Mouse (Mus musculus) forebrain, embryonic 15.5 days (tissue): ENCODE results near the gene Ovca2. TPM values are rescaled to one million over a fixed set of nuclear protein-coding genes. Genes with fewer than 3 reads are reported as not detected.
A peak's percentile ranks its signal among the peaks of the same experiment; 100 is the strongest.

ENCODE experiments used
- ATAC-seq: fragments of 200-750 bp; cut with Nextera tagmentation; replicated peaks from 2 replicates; pipeline ENCODE4 v1.8.0; 2017; ENCODE audit warnings: mild to moderate bottlenecking, moderate TSS enrichment, moderate library complexity
- H3K27ac ChIP-seq: fragments of 300-500 bp; sonication (generic); replicated peaks from 2 replicates; pipeline ENCODE4 v1.5.1; 2015; ENCODE audit warnings: mild to moderate bottlenecking, inconsistent platforms
- H3K27me3 ChIP-seq: fragments of 300-500 bp; sonication (generic); 2 replicates; pipeline ENCODE4 v1.6.1; 2015; ENCODE audit warnings: inconsistent platforms
- H3K36me3 ChIP-seq: fragments of 300-500 bp; sonication (generic); 2 replicates; pipeline ENCODE4 v1.6.1; 2015; ENCODE audit warnings: mild to moderate bottlenecking, inconsistent platforms
- H3K4me1 ChIP-seq: fragments of 300-500 bp; sonication (generic); 2 replicates; pipeline ENCODE4 v1.6.1; 2015; ENCODE audit warnings: inconsistent platforms
- H3K4me2 ChIP-seq: fragments of 300-500 bp; sonication (generic); replicated peaks from 2 replicates; pipeline ENCODE4 v1.6.1; 2015; ENCODE audit warnings: mild to moderate bottlenecking, inconsistent platforms
- H3K4me3 ChIP-seq: fragments of 300-500 bp; sonication (generic); 2 replicates; pipeline ENCODE4 v1.5.1; 2015; ENCODE audit warnings: mild to moderate bottlenecking, inconsistent platforms
- H3K9ac ChIP-seq: fragments of 300-500 bp; sonication (generic); replicated peaks from 2 replicates; pipeline ENCODE4 v1.6.1; 2015; ENCODE audit warnings: mild to moderate bottlenecking, inconsistent platforms
- H3K9me3 ChIP-seq: fragments of 300-500 bp; sonication (generic); 2 replicates; pipeline ENCODE4 v1.6.1; 2016; ENCODE audit warnings: inconsistent platforms
- WGBS: fragments of 180-500 bp; shearing (Covaris S2); methylation state at CpG from one replicate; pipeline ENCODE4 v1.1.7; 2015; ENCODE audit warnings: mixed read lengths; 5-methylcytosine and 5-hydroxymethylcytosine counted together
- polyA plus RNA-seq: library from polyadenylated mRNA; unstranded; fragments of >200 nt; fragmentation: Nextera tagmentation; extraction: Ambion mirVana; gene quantifications from 2 replicates; pipeline ENCODE4 v1.2.1, GENCODE M21; 2015

Gene Ovca2
- polyA plus RNA-seq, 1 experiment from 2014 or later = 15.4 TPM

DNA sequence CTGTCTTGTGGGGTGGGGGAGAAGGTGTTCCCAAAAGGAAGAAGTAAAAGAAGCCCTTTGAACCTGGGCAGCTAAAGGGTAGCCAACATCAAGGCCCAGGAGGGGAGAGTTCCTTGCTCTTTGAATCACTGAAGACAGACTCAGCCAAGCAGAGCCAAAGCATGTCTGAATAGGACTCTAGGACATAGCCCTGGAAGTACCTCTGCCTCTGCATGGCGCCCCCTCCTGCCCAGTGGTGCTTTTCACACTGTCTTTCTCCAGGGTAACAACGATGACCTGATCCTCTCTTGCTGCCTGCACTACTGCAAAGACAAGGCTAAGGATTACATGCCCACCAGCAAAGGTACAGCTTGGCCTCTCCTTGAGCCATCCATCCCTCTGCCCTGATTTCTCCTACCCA lies 19.1 kb downstream of the Ovca2 start:
- no peaks in the 10 kb centered on the region for H3K9me3 ChIP-seq
- ATAC-seq = no peak
- no peak overlapping the region for H3K9ac ChIP-seq
- WGBS = 59% methylated on average over 2 of the region's 2 CpGs
- H3K36me3 ChIP-seq = peaks cover 16% of the 10 kb centered on the region; the same call in 1 of the 2 replicates
- peaks cover 13% of the 10 kb centered on the region for H3K27me3 ChIP-seq
- H3K4me2 ChIP-seq = no peak overlapping the region
- H3K4me1 ChIP-seq = peaks cover 3% of the 10 kb centered on the region; the same call in 1 of the 2 replicates
- no peak overlapping the region for H3K4me3 ChIP-seq
- no peak overlapping the region for H3K27ac ChIP-seq

DNA sequence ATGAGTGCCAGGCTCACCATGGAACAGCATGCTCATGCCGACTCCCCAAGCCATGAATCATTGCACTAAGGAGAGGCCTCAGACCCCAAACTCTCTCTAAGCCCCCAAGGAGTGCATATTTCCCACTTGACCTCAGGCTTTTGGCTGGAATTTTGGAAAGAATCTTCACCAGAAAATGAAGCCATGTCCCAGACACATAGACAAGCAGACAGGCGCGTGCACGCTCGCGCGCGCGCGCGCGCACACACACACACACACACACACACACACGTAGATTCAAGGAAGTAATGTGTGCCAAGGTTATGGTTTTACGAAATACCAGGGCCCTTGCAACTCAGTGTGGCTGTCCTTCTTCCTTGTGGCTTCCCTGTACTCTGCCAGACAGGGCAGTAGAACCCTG lies 20.2 kb downstream of the Ovca2 start:
- no peak overlapping the region for H3K4me3 ChIP-seq
- H3K4me2 ChIP-seq = no peak overlapping the region
- no peak overlapping the region for H3K27ac ChIP-seq
- peaks cover 3% of the 10 kb centered on the region; the same call in 1 of the 2 replicates for H3K4me1 ChIP-seq
- no peak for ATAC-seq
- 95% methylated on average over 14 of the region's 14 CpGs for WGBS
- peaks cover 3% of the 10 kb centered on the region; the same call in 1 of the 2 replicates for H3K27me3 ChIP-seq
- no peak overlapping the region for H3K9ac ChIP-seq
- H3K9me3 ChIP-seq = no peaks in the 10 kb centered on the region
- peaks cover 15% of the 10 kb centered on the region; the same call in 1 of the 2 replicates for H3K36me3 ChIP-seq

DNA sequence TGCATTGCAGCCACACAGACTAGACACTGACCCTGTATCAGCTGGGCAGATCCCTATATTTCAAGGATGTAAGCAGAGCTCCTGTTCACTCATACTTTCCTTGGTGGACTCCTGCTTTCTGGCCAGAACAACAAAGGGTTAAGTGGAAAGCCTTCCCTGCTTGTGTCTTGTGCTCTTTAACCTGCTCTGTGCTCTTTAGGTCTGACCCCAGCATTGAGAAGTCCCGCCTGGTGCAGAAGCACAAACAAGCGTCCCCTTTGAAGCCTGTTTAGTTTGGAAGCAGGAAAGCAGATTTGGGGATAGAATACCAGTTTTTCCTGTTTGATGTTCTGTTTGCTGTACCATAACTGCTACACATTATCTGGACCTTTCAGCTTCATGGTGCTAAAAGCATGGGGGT lies 20.7 kb downstream of the Ovca2 start:
- Histone ChIP-seq H3K27ac (no peak overlapping the region), H3K36me3 (peaks cover 10% of the 10 kb centered on the region; the same call in 1 of the 2 replicates), H3K9me3 (no peaks in the 10 kb centered on the region), H3K27me3 (no peaks in the 10 kb centered on the region), H3K4me1 (peaks cover 3% of the 10 kb centered on the region; the same call in 1 of the 2 replicates), H3K4me3 (no peak overlapping the region), H3K9ac (no peak overlapping the region), H3K4me2 (no peak overlapping the region)
- ATAC-seq = no peak
- 66% methylated on average over 2 of the region's 2 CpGs for WGBS

DNA sequence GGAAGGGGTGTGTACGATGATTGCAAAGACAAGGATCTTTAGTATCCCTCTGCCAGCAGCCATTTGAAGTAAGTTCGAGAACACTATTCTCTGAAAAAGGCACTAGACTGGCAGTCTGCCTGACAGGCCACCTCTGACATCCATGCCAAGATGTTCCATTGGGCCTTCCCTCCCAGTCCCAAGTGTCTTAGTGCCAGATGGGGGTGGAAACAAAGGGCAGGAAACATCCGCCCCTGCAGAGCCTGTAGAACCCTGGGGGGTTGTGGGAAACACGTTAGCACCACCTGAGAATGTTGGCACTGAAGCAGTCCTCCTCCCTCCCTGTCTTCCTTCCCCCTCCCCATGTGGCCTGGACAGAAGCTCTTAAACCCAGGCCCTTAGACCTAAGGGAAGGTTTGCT lies 21.6 kb downstream of the Ovca2 start:
- peaks cover 8% of the 10 kb centered on the region; the same call in 1 of the 2 replicates for H3K36me3 ChIP-seq
- ATAC-seq = no peak
- no peaks in the 10 kb centered on the region for H3K27me3 ChIP-seq
- H3K4me3 ChIP-seq = no peak overlapping the region
- no peak overlapping the region for H3K9ac ChIP-seq
- H3K27ac ChIP-seq = no peak overlapping the region
- peaks cover 3% of the 10 kb centered on the region; the same call in 1 of the 2 replicates for H3K4me1 ChIP-seq
- no peak overlapping the region for H3K4me2 ChIP-seq
- WGBS = 54% methylated on average over 4 of the region's 4 CpGs
- H3K9me3 ChIP-seq = no peaks in the 10 kb centered on the region

- H3K9me3 ChIP-seq = no peaks in the 10 kb centered on the region
- no peak overlapping the region for H3K4me2 ChIP-seq
- no peak overlapping the region for H3K9ac ChIP-seq
- H3K27me3 ChIP-seq = no peaks in the 10 kb centered on the region
- ATAC-seq = no peak
- WGBS = 69% methylated on average over 5 of the region's 5 CpGs
- peaks cover 2% of the 10 kb centered on the region; the same call in 1 of the 2 replicates for H3K4me1 ChIP-seq
- H3K36me3 ChIP-seq = peaks cover 8% of the 10 kb centered on the region; the same call in 1 of the 2 replicates
- no peak overlapping the region for H3K4me3 ChIP-seq
- H3K27ac ChIP-seq = 0 out of 2 replicates have a peak overlapping the region, but pooled peaks have one; percentile 24
These were observed 22.2 kb downstream of the Ovca2 start for GRCm38 (mm10) chr11:75156416-75156815.

- no peak overlapping the region for H3K9ac ChIP-seq
- H3K9me3 ChIP-seq = no peaks in the 10 kb centered on the region
- no peak overlapping the region for H3K4me3 ChIP-seq
- no peaks in the 10 kb centered on the region for H3K4me1 ChIP-seq
- no peak for ATAC-seq
- H3K36me3 ChIP-seq = peaks cover 8% of the 10 kb centered on the region; the same call in 1 of the 2 replicates
- 0 out of 2 replicates have a peak overlapping the region, but pooled peaks have one; percentile 24 for H3K27ac ChIP-seq
- H3K4me2 ChIP-seq = no peak overlapping the region
- no peaks in the 10 kb centered on the region for H3K27me3 ChIP-seq
- 81% methylated on average over 6 of the region's 6 CpGs for WGBS
These were observed 22.6 kb downstream of the Ovca2 start for GRCm38 (mm10) chr11:75155985-75156384.

DNA sequence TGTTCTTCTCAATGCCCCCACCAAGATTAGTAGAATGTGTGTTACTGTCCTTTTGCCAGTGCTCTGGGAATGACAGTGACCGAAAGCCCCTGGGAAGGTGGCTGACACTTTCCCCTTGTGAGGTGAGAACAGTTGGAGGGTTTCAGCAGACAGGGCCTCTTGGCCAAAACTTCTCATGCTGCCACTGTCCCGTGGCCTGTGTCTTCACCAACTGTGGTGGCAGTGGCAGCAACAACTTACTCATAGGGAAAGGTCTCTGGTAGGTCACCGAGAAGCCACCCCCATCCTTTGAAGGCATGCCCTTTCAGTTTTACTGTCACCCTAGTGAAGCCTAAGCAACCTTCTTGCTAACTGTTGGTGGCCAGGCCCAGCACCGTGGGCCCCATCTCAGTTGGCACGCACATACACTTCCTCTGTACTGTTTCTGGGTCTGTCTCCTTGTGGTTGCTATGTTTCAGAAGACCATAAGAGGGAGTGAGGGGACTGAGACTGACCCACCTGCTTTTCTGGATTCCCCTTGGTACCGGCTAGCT lies 24.5 kb downstream of the Ovca2 start:
- H3K4me2 ChIP-seq = no peak overlapping the region
- no peak overlapping the region for H3K9ac ChIP-seq
- 77% methylated on average over 6 of the region's 6 CpGs for WGBS
- no peaks in the 10 kb centered on the region for H3K4me1 ChIP-seq
- peaks cover 6% of the 10 kb centered on the region; the same call in 1 of the 2 replicates for H3K36me3 ChIP-seq
- no peak overlapping the region for H3K4me3 ChIP-seq
- H3K27me3 ChIP-seq = no peaks in the 10 kb centered on the region
- H3K9me3 ChIP-seq = no peaks in the 10 kb centered on the region
- no peak for ATAC-seq
- no peak overlapping the region for H3K27ac ChIP-seq

DNA sequence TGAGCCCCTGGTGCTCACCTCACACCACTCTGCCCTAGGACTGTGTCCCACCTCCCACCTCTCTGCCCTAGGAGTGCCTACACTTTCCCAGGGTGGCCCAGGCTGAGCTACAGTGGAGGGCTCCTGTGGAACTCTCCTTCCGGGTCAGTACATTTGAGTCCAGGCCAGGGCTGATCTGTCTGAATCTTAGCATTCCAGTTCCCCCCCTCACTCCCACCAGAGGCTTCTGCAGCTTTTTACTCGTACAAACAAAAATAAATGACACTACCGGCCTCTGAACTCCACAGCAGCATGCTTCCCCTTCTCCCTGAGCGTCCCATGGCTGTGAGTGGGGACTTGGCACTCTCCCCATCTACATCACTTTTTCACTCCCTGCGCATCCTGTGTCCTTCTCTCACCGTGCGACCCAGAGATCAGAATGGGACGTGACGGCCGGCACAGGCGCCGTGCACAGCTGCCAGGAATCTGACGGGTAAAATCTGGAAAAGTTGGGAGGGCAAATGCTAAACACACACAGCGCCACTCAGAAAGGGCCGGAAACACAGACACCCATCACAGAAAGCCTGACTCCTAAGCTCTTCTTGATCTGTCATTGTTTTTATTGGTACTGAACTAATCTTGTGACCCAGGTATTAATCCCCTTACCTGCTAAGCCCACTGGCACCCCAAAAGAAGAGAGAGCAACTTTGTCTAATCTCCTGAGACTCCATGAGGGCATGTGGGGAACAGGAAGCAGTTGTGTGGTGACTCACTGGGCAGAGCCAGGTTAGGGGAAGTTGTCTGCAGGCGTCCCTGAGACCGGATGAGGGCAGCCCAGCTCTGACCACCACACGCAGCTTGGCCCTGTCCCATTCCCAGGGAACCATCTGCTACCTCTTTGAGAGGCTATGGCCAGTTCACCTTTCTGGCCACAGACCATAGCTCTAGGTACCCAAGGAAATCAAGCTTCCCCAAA lies 25.8 kb downstream of the Ovca2 start:
- Histone ChIP-seq H3K4me3 (no peak overlapping the region), H3K4me1 (no peaks in the 10 kb centered on the region; the same call in 1 of the 2 replicates), H3K9me3 (no peaks in the 10 kb centered on the region), H3K9ac (no peak overlapping the region), H3K36me3 (peaks cover 6% of the 10 kb centered on the region; the same call in 1 of the 2 replicates), H3K27ac (0 out of 2 replicates have a peak overlapping the region, but pooled peaks have one; percentile 25), H3K27me3 (no peaks in the 10 kb centered on the region), H3K4me2 (no peak overlapping the region)
- ATAC-seq = no peak
- 84% methylated on average over 18 of the region's 18 CpGs for WGBS

DNA sequence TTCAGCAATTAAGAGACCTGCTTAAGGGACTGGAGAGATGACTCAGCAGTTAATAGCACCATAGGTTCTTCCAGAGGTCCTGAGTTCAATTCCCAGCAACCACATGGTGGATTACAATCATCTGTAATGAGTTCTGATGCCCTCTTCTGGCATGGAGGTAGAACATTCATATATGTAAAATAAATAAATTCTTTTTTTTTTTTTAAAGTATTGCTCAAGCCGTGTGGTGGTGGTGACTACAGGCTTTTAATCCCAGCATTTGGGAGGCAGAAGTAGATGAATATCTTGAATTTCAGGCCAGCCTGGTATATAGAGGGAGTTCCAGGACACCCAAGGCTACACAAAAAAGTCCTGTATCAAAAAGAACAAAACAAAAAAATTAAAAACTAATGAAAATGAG lies 28.3 kb downstream of the Ovca2 start:
- Histone ChIP-seq H3K9ac (no peak overlapping the region), H3K27ac (no peak overlapping the region), H3K4me1 (peaks cover 7% of the 10 kb centered on the region), H3K4me2 (no peak overlapping the region), H3K27me3 (no peaks in the 10 kb centered on the region), H3K36me3 (peaks cover 6% of the 10 kb centered on the region; the same call in 1 of the 2 replicates), H3K9me3 (no peaks in the 10 kb centered on the region), H3K4me3 (no peak overlapping the region)
- 87% methylated on average over 1 of the region's 1 CpGs for WGBS
- no peak for ATAC-seq

DNA sequence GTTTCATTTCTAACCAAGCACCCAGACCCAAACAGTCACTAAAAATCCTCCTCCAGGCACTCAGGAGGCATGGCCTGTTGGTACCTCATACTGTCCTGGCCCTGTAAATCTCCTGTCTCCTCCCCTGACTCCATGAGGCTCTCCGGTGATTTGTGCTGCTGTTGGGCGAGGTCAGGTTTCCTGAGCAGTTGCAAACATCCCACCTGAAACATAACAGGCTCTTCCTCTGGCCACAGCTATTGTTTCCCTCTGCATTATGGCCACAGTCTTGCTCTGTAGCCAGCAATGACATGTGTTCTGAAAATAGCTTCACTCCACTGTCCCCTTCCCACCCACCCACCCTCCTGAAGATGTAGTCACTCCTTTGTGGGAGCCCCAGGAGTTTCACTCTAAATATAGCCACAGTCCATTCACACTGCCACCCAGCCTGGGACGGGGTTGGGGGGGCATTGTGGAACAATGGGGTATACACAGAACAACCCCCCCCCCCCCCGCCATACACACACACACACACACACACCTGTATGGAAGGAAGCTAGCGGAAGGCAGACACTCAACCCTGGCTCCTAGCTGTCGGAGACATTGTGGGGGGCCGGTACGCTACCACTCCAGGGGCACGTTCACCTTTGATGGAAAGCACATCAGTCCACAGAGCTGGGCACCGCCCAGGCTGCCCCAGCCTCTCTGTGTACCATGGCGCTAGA lies 30.2 kb downstream of the Ovca2 start:
- no peak for ATAC-seq
- Histone ChIP-seq H3K9ac (no peak overlapping the region), H3K36me3 (peaks cover 22% of the 10 kb centered on the region), H3K27ac (0 out of 2 replicates have a peak overlapping the region, but pooled peaks have one; percentile 62), H3K9me3 (no peaks in the 10 kb centered on the region), H3K4me2 (no peak overlapping the region), H3K27me3 (no peaks in the 10 kb centered on the region), H3K4me3 (no peak overlapping the region), H3K4me1 (peaks cover 7% of the 10 kb centered on the region)
- WGBS = 90% methylated on average over 10 of the region's 11 CpGs

GRCm38 (mm10) chr11:75147846-75148168 lies 30.8 kb downstream of the Ovca2 start:
- no peak overlapping the region for H3K4me2 ChIP-seq
- ATAC-seq = no peak
- no peaks in the 10 kb centered on the region for H3K9me3 ChIP-seq
- no peak overlapping the region for H3K9ac ChIP-seq
- H3K27me3 ChIP-seq = no peaks in the 10 kb centered on the region
- peaks cover 29% of the 10 kb centered on the region for H3K36me3 ChIP-seq
- H3K4me1 ChIP-seq = peaks cover 7% of the 10 kb centered on the region
- H3K27ac ChIP-seq = peak overlapping the region; percentile 62
- 65% methylated on average over 3 of the region's 3 CpGs for WGBS
- no peak overlapping the region for H3K4me3 ChIP-seq
